Mouse (Mus musculus) adrenal gland, postnatal 0 days (tissue): ENCODE measurements around the gene Pcare. TPM values are rescaled to one million over a fixed set of nuclear protein-coding genes. Genes with fewer than 3 reads are reported as not detected.

Source experiments
- polyA plus RNA-seq: library from polyadenylated mRNA; unstranded; fragments of >200 nt; fragmentation: Nextera tagmentation; extraction: Ambion mirVana; gene quantifications from 2 replicates; pipeline ENCODE4 v1.2.1, GENCODE M21; 2015

The Pcare gene
- polyA plus RNA-seq, result not detected in 2 replicates

GRCm38 (mm10) chr17:71752831-71753230 is at the start of gene Pcare:
Gene Pcare (minus strand): TSS chr17:71752894.

GRCm38 (mm10) chr17:71768173-71768572 is 15.5 kb upstream of the Pcare start, which contains the start of gene Clip4:
Gene Clip4 (plus strand): TSS chr17:71768473.

Other genes starting within 250 kb of the Pcare start
- gene Ndc80, start 226.0 kb downstream of the Pcare start, polyA plus RNA-seq, result 12.5 and 14.8 TPM in 2 replicates
- 0.74 and 1.3 TPM in 2 replicates for gene Spdya, start 200.8 kb downstream of the Pcare start, polyA plus RNA-seq
- gene Wdr43, start 137.0 kb downstream of the Pcare start, polyA plus RNA-seq, result 25.3 and 36.6 TPM in 2 replicates
- 0.04 and 0.25 TPM in 2 replicates for gene Togaram2, start 79.6 kb downstream of the Pcare start, polyA plus RNA-seq
- 10.6 and 12.3 TPM in 2 replicates for gene Clip4, start 15.6 kb upstream of the Pcare start, polyA plus RNA-seq